Mouse (Mus musculus): ENCODE results near the gene Rab3c. TPM values are rescaled to one million over a fixed set of nuclear protein-coding genes. Genes with fewer than 3 reads are reported as not detected.

The Rab3c gene
- polyA plus RNA-seq (2016; fragmentation: Nextera tagmentation; extraction: Ambion mirVana) = 0.28 and 0.31 TPM in 2 replicates

- peak within 1 kb of the TSS; percentile 55 for H3K4me3 ChIP-seq
- no peaks in the 10 kb centered on the region for H3K9me3 ChIP-seq (replicated peaks)
- no peaks in the 10 kb centered on the region for H3K36me3 ChIP-seq
- no peak within 1 kb of the TSS for H3K27ac ChIP-seq
- H3K27me3 ChIP-seq (ENCODE audit: low read depth, poor library complexity, severe bottlenecking) = peaks cover 10% of the 10 kb centered on the region; the same call in 1 of the 2 replicates
- H3K4me1 ChIP-seq = peaks cover 15% of the 10 kb centered on the region
- DNase-seq (ENCODE audit: low spot score) = peak; percentile 32
- 1% methylated on average over 20 of the region's 20 CpGs for WGBS
Observed at GRCm38 (mm10) chr13:110280563-110281144, at the start of gene Rab3c. Gene Rab3c, minus strand, starts transcription at chr13:110280996.

DNA sequence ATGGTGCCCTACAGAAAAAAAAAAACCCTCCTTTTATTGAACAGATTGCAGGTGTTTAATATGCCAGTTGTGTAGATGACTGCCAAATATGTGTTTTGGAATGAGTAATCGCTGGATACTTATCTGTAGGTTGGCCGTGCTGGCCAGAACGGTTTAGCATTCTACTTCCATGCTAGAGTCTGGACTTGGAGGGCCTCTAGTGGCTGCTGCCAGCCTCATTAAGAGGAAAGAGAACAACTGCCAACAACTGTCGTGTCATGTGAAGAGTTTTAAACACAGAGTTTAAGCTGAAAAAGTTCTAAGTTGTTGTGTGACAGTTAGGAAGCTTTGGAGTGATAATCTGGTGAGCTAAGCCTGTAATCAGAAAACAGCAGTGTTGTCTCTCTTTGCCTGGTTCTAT lies 38.0 kb upstream of the Rab3c start:
- Histone ChIP-seq H3K27me3 (ENCODE audit: low read depth, poor library complexity, severe bottlenecking) (no peaks in the 10 kb centered on the region), H3K4me3 (no peak overlapping the region), H3K27ac (no peak overlapping the region), H3K36me3 (no peaks in the 10 kb centered on the region), H3K4me1 (peaks cover 7% of the 10 kb centered on the region), H3K9me3 (replicated peaks) (no peaks in the 10 kb centered on the region)
- DNase-seq (ENCODE audit: low spot score) = no peak
- WGBS = 76% methylated on average over 4 of the region's 4 CpGs

GRCm38 (mm10) chr13:110307188-110307587 lies 26.4 kb upstream of the Rab3c start:
- H3K27ac ChIP-seq = no peak overlapping the region
- no peaks in the 10 kb centered on the region for H3K27me3 ChIP-seq (ENCODE audit: low read depth, poor library complexity, severe bottlenecking)
- no peak overlapping the region for H3K4me3 ChIP-seq
- H3K4me1 ChIP-seq = no peaks in the 10 kb centered on the region
- DNase-seq (ENCODE audit: low spot score) = no peak
- 92% methylated on average over 5 of the region's 5 CpGs for WGBS
- no peaks in the 10 kb centered on the region for H3K9me3 ChIP-seq (replicated peaks)
- no peaks in the 10 kb centered on the region for H3K36me3 ChIP-seq

- Histone ChIP-seq H3K4me3 (no peak overlapping the region), H3K4me1 (no peaks in the 10 kb centered on the region), H3K27ac (no peak overlapping the region), H3K36me3 (no peaks in the 10 kb centered on the region), H3K9me3 (replicated peaks) (no peaks in the 10 kb centered on the region), H3K27me3 (ENCODE audit: low read depth, poor library complexity, severe bottlenecking) (no peaks in the 10 kb centered on the region)
- 81% methylated on average over 4 of the region's 4 CpGs for WGBS
- DNase-seq (ENCODE audit: low spot score) = no peak
Observed at GRCm38 (mm10) chr13:110297112-110297511, 16.3 kb upstream of the Rab3c start.

- Histone ChIP-seq H3K4me3 (no peak overlapping the region), H3K9me3 (replicated peaks) (no peaks in the 10 kb centered on the region), H3K27me3 (ENCODE audit: low read depth, poor library complexity, severe bottlenecking) (no peaks in the 10 kb centered on the region), H3K4me1 (no peaks in the 10 kb centered on the region), H3K36me3 (no peaks in the 10 kb centered on the region), H3K27ac (no peak overlapping the region)
- 84% methylated on average over 3 of the region's 3 CpGs for WGBS
- no peak for DNase-seq (ENCODE audit: low spot score)
Observed at GRCm38 (mm10) chr13:110288499-110288898, 7.7 kb upstream of the Rab3c start.

GRCm38 (mm10) chr13:110283781-110284180 lies 3.0 kb upstream of the Rab3c start:
- Histone ChIP-seq H3K27me3 (ENCODE audit: low read depth, poor library complexity, severe bottlenecking) (peaks cover 10% of the 10 kb centered on the region; the same call in 1 of the 2 replicates), H3K27ac (no peak overlapping the region), H3K4me1 (peaks cover 15% of the 10 kb centered on the region), H3K4me3 (no peak overlapping the region), H3K9me3 (replicated peaks) (no peaks in the 10 kb centered on the region), H3K36me3 (no peaks in the 10 kb centered on the region)
- 80% methylated on average over 4 of the region's 4 CpGs for WGBS
- DNase-seq (ENCODE audit: low spot score) = no peak

DNA sequence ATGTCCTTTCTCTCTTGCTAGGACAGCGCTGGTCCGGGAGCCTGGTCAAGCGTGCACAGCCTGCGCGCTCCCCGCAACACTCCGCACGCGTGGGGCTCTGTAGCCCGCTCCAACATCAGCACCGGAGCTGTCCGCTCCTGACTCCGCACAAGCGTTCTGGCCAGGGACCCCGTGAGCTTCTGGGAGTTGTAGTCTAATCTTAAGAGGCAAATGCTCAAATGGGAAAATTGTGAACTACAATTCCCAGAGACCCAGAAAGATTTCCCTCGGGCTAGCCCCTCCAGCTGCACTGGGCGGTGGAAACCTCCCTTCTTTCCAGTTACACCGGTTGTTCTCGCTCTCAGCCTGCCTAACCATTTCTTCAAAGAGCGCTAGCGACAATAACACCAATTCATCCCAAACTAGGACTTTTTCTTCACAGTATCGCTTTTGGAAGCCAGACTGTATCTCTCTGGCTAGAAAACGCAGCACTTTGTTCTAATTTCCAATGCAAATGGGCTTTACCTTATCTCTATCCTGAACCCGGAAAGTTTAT lies 701 bp downstream of the Rab3c start:
- H3K9me3 ChIP-seq (replicated peaks) = no peaks in the 10 kb centered on the region
- peak overlapping the region; percentile 55 for H3K4me3 ChIP-seq
- DNase-seq (ENCODE audit: low spot score) = peak; percentile 78
- under 1% methylated on average over 24 of the region's 24 CpGs for WGBS
- peaks cover 15% of the 10 kb centered on the region for H3K4me1 ChIP-seq
- no peak overlapping the region for H3K27ac ChIP-seq
- H3K36me3 ChIP-seq = no peaks in the 10 kb centered on the region
- H3K27me3 ChIP-seq (ENCODE audit: low read depth, poor library complexity, severe bottlenecking) = peaks cover 10% of the 10 kb centered on the region; the same call in 1 of the 2 replicates

GRCm38 (mm10) chr13:110278976-110279736 lies 1.6 kb downstream of the Rab3c start:
- DNase-seq (ENCODE audit: low spot score) = no peak
- peaks cover 10% of the 10 kb centered on the region; the same call in 1 of the 2 replicates for H3K27me3 ChIP-seq (ENCODE audit: low read depth, poor library complexity, severe bottlenecking)
- WGBS = 65% methylated on average over 9 of the region's 9 CpGs
- H3K4me3 ChIP-seq = no peak overlapping the region
- no peaks in the 10 kb centered on the region for H3K9me3 ChIP-seq (replicated peaks)
- H3K4me1 ChIP-seq = peaks cover 15% of the 10 kb centered on the region
- H3K36me3 ChIP-seq = no peaks in the 10 kb centered on the region
- no peak overlapping the region for H3K27ac ChIP-seq

DNA sequence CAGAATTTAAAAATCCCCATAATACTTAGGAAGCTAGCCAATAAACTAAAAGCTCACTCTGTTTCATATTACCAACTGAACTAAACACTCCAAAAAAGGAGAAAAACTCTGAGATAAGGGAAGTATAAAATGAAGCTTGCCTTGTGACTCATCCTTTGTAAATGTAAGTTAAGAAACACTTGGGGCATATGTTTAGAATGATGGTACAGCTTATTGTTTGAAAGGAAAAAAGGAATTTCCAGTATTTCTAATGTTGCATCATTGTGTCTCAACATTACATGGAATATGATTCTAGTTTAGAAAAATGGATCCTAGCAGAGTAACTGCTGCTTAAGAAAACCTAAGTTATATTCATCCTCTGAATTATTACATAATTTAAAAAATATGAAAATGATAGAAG lies 3.1 kb downstream of the Rab3c start:
- Histone ChIP-seq H3K4me1 (peaks cover 15% of the 10 kb centered on the region), H3K27ac (no peak overlapping the region), H3K9me3 (replicated peaks) (no peaks in the 10 kb centered on the region), H3K27me3 (ENCODE audit: low read depth, poor library complexity, severe bottlenecking) (peaks cover 10% of the 10 kb centered on the region; the same call in 1 of the 2 replicates), H3K4me3 (no peak overlapping the region), H3K36me3 (no peaks in the 10 kb centered on the region)
- no peak for DNase-seq (ENCODE audit: low spot score)

DNA sequence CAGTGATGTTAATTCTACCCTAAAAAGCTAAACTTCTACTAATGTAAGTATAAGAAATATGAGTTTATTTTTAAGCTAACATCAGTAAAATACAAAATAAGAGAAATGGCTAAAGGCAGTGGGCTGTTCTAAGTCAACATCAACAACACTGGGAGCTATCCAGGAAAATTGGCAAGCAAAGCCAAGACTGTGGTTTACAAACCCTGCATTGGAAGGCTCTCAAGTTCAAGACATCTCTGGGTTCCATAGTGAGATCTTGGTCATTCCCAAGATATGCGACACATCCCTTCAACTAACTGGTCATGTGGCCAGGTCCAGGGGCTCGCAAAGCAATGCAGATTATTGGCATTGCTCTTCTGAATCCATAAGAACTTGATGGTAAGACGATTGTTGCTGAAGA lies 5.3 kb downstream of the Rab3c start:
- H3K27me3 ChIP-seq (ENCODE audit: low read depth, poor library complexity, severe bottlenecking) = no peaks in the 10 kb centered on the region
- WGBS = 86% methylated on average over 3 of the region's 3 CpGs
- no peak for DNase-seq (ENCODE audit: low spot score)

DNA sequence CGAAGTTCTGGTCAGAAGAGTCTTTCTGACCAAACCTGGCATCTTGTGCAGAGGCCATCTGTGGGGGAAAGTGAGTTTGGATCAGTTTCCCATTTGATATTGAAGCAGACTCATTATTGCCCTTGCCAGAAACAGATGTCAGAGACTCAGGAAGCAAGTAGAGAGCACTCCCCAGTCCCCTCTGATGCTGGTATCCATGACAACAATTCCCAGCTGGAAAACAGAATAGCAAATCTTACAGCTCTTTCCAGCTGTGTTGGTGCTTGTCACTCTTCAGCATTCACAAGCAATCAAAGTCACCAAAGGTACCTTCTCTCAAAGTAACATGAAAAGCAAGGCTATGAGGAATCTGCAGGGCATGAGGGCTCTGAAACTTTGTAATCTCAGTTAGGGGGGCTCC lies 20.1 kb downstream of the Rab3c start:
- Histone ChIP-seq H3K36me3 (no peaks in the 10 kb centered on the region), H3K27ac (no peak overlapping the region), H3K4me3 (no peak overlapping the region), H3K4me1 (peaks cover 7% of the 10 kb centered on the region), H3K9me3 (replicated peaks) (no peaks in the 10 kb centered on the region), H3K27me3 (ENCODE audit: low read depth, poor library complexity, severe bottlenecking) (no peaks in the 10 kb centered on the region)
- peak; percentile 31 for DNase-seq (ENCODE audit: low spot score)
- WGBS = 82% methylated on average over 1 of the region's 1 CpGs

More for the DNA sequence above, 5.3 kb downstream of the Rab3c start:
- Histone ChIP-seq H3K27ac (no peak overlapping the region), H3K4me1 (peaks cover 8% of the 10 kb centered on the region), H3K9me3 (replicated peaks) (no peaks in the 10 kb centered on the region), H3K36me3 (no peaks in the 10 kb centered on the region), H3K4me3 (no peak overlapping the region)

DNA sequence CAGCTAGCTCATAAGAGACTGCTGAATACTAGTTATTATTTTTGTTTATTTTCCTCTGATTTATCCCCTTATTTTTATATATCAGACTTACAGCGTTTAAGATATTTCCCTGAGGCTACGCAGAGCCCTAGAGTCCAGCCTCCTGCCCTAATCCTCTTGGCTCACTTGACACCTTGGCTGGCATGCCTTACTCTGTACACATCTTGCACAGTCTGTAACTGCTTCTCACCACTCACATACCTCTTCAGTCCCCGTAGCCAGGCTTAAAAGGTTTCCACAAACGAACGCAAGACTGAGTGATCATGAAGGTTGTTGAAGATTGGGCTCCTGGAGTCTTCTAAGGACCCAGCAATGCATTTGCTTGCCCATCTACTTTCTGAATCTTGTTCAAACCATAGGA lies 29.3 kb downstream of the Rab3c start:
- Histone ChIP-seq H3K27me3 (ENCODE audit: low read depth, poor library complexity, severe bottlenecking) (no peaks in the 10 kb centered on the region), H3K36me3 (no peaks in the 10 kb centered on the region), H3K4me1 (no peaks in the 10 kb centered on the region), H3K4me3 (no peak overlapping the region), H3K9me3 (replicated peaks) (no peaks in the 10 kb centered on the region), H3K27ac (no peak overlapping the region)
- no peak for DNase-seq (ENCODE audit: low spot score)
- 86% methylated on average over 5 of the region's 5 CpGs for WGBS

GRCm38 (mm10) chr13:110248481-110248880 lies 32.3 kb downstream of the Rab3c start:
- Histone ChIP-seq H3K36me3 (no peaks in the 10 kb centered on the region), H3K4me3 (no peak overlapping the region), H3K4me1 (no peaks in the 10 kb centered on the region), H3K27ac (no peak overlapping the region), H3K9me3 (replicated peaks) (no peaks in the 10 kb centered on the region), H3K27me3 (ENCODE audit: low read depth, poor library complexity, severe bottlenecking) (no peaks in the 10 kb centered on the region)
- no peak for DNase-seq (ENCODE audit: low spot score)
- WGBS = 79% methylated on average over 2 of the region's 2 CpGs
